Mouse (Mus musculus): ENCODE results near the gene Prkacb.
A peak's percentile ranks its signal among the peaks of the same experiment; 100 is the strongest.

- no peak for TF ChIP-seq CTCF (IDR thresholded peaks at IDR 0.05; ENCODE audit: control insufficient read depth, insufficient read depth, insufficient replicate concordance, low read depth, low read length)
- peak; percentile 31; the same call in 1 of the 2 replicates for TF ChIP-seq POLR2A (IDR thresholded peaks at IDR 0.05; ENCODE audit: control insufficient read depth, low read depth, low read length)
Observed at GRCm38 (mm10) chr3:146812901-146813393, at the start of gene Prkacb.
